Mouse (Mus musculus) hindbrain, embryonic 13.5 days (tissue): ENCODE measurements around the gene Gucy2c. TPM values are rescaled to one million over a fixed set of nuclear protein-coding genes. Genes with fewer than 3 reads are reported as not detected.

ENCODE experiments used
- ATAC-seq: fragments of 200-750 bp; cut with Nextera tagmentation; 2 replicates; pipeline ENCODE4 v1.8.0; 2017; ENCODE audit warnings: moderate TSS enrichment; ENCODE audit not compliant: low FRiP score
- H3K27ac ChIP-seq: fragments of 300-500 bp; sonication (generic); 2 replicates; pipeline ENCODE4 v1.5.1; 2015; ENCODE audit warnings: inconsistent platforms, mild to moderate bottlenecking, moderate library complexity
- H3K27me3 ChIP-seq: fragments of 300-500 bp; sonication (generic); 2 replicates; pipeline ENCODE4 v1.6.1; 2015; ENCODE audit warnings: mild to moderate bottlenecking, inconsistent platforms
- H3K36me3 ChIP-seq: fragments of 300-500 bp; sonication (generic); 2 replicates; pipeline ENCODE4 v1.6.1; 2015; ENCODE audit warnings: mild to moderate bottlenecking, inconsistent platforms
- H3K4me1 ChIP-seq: fragments of 300-500 bp; sonication (generic); replicated peaks from 2 replicates; pipeline ENCODE4 v1.6.1; 2015; ENCODE audit warnings: inconsistent platforms
- H3K4me2 ChIP-seq: fragments of 300-500 bp; sonication (generic); 2 replicates; pipeline ENCODE4 v1.6.1; 2015; ENCODE audit warnings: inconsistent platforms, mild to moderate bottlenecking, moderate library complexity
- H3K4me3 ChIP-seq: fragments of 300-500 bp; sonication (generic); 2 replicates; pipeline ENCODE4 v1.5.1; 2015; ENCODE audit warnings: mild to moderate bottlenecking, inconsistent platforms
- H3K9ac ChIP-seq: fragments of 300-500 bp; sonication (generic); 2 replicates; pipeline ENCODE4 v1.6.1; 2015; ENCODE audit warnings: mild to moderate bottlenecking, inconsistent platforms
- H3K9me3 ChIP-seq: fragments of 300-500 bp; sonication (generic); 2 replicates; pipeline ENCODE4 v1.6.1; 2016; ENCODE audit warnings: inconsistent platforms
- WGBS: fragments of 180-500 bp; shearing (Covaris S2); methylation state at CpG from one replicate; pipeline ENCODE4 v1.1.7; 2015; 5-methylcytosine and 5-hydroxymethylcytosine counted together
- polyA plus RNA-seq: library from polyadenylated mRNA; unstranded; fragments of >200 nt; fragmentation: Nextera tagmentation; extraction: Ambion mirVana; gene quantifications from 2 replicates; pipeline ENCODE4 v1.2.1, GENCODE M21; 2015

The Gucy2c gene
- polyA plus RNA-seq, 1 experiment from 2014 or later, result 0.09 TPM

- Histone ChIP-seq H3K9ac (no peak overlapping the region), H3K9me3 (peaks cover 7% of the 10 kb centered on the region; the same call in 1 of the 2 replicates), H3K27ac (no peak overlapping the region), H3K4me1 (no peaks in the 10 kb centered on the region), H3K27me3 (no peaks in the 10 kb centered on the region), H3K36me3 (no peaks in the 10 kb centered on the region), H3K4me2 (no peak overlapping the region), H3K4me3 (no peak overlapping the region)
- no peak for ATAC-seq
- 32% methylated on average over 5 of the region's 5 CpGs for WGBS
Measured at GRCm38 (mm10) chr6:136669274-136669673, 112.3 kb downstream of the Gucy2c start.

GRCm38 (mm10) chr6:136668266-136668986, 113.1 kb downstream of the Gucy2c start:
- no peaks in the 10 kb centered on the region for H3K4me1 ChIP-seq
- H3K36me3 ChIP-seq, result no peaks in the 10 kb centered on the region
- H3K9ac ChIP-seq, result no peak overlapping the region
- 59% methylated on average over 14 of the region's 14 CpGs for WGBS
- no peak overlapping the region for H3K4me2 ChIP-seq
- no peak for ATAC-seq
- H3K27me3 ChIP-seq, result 0 out of 2 replicates have a peak, but pooled peaks cover 5% of the 10 kb centered on the region
- H3K27ac ChIP-seq, result no peak overlapping the region
- H3K4me3 ChIP-seq, result no peak overlapping the region
- no peaks in the 10 kb centered on the region for H3K9me3 ChIP-seq

- Histone ChIP-seq H3K27ac (no peak overlapping the region), H3K4me2 (peak overlapping the region; percentile 47), H3K4me1 (peaks cover 9% of the 10 kb centered on the region), H3K4me3 (peak overlapping the region; percentile 32; the same call in 1 of the 2 replicates), H3K9ac (no peak overlapping the region), H3K36me3 (no peaks in the 10 kb centered on the region), H3K9me3 (no peaks in the 10 kb centered on the region), H3K27me3 (peaks cover 34% of the 10 kb centered on the region)
- 28% methylated on average over 11 of the region's 11 CpGs for WGBS
- ATAC-seq, result no peak
Measured at GRCm38 (mm10) chr6:136662063-136662462, 119.5 kb downstream of the Gucy2c start.

GRCm38 (mm10) chr6:136661706-136662016, 119.9 kb downstream of the Gucy2c start, which contains the start of gene Plbd1:
Plbd1 (minus strand) TSS chr6:136661928.
- H3K4me1 ChIP-seq, result peaks cover 9% of the 10 kb centered on the region
- no peaks in the 10 kb centered on the region for H3K36me3 ChIP-seq
- H3K4me3 ChIP-seq, result peak within 1 kb of the TSS; percentile 32
- H3K27me3 ChIP-seq, result peaks cover 34% of the 10 kb centered on the region
- WGBS, result 2% methylated on average over 19 of the region's 19 CpGs
- no peaks in the 10 kb centered on the region for H3K9me3 ChIP-seq
- ATAC-seq, result no peak
- H3K9ac ChIP-seq, result no peak within 1 kb of the TSS
- H3K27ac ChIP-seq, result no peak within 1 kb of the TSS
- peak within 1 kb of the TSS; percentile 47 for H3K4me2 ChIP-seq

- WGBS, result 18% methylated on average over 34 of the region's 34 CpGs
- no peak overlapping the region for H3K9ac ChIP-seq
- ATAC-seq, result no peak
- H3K4me1 ChIP-seq, result peaks cover 9% of the 10 kb centered on the region
- H3K36me3 ChIP-seq, result no peaks in the 10 kb centered on the region
- no peak overlapping the region for H3K27ac ChIP-seq
- H3K9me3 ChIP-seq, result no peaks in the 10 kb centered on the region
- H3K27me3 ChIP-seq, result peaks cover 34% of the 10 kb centered on the region
- H3K4me2 ChIP-seq, result peak overlapping the region; percentile 47
- peak overlapping the region; percentile 32 for H3K4me3 ChIP-seq
Measured at GRCm38 (mm10) chr6:136660831-136661705, 120.5 kb downstream of the Gucy2c start.

- Histone ChIP-seq H3K4me1 (peaks cover 9% of the 10 kb centered on the region), H3K27ac (no peak overlapping the region), H3K9ac (no peak overlapping the region), H3K27me3 (peaks cover 34% of the 10 kb centered on the region), H3K4me3 (no peak overlapping the region), H3K4me2 (no peak overlapping the region), H3K9me3 (no peaks in the 10 kb centered on the region), H3K36me3 (no peaks in the 10 kb centered on the region)
- WGBS, result 89% methylated on average over 9 of the region's 9 CpGs
- ATAC-seq, result no peak
Measured at GRCm38 (mm10) chr6:136659226-136659625, 122.3 kb downstream of the Gucy2c start.

- H3K4me1 ChIP-seq, result peaks cover 9% of the 10 kb centered on the region
- 92% methylated on average over 4 of the region's 4 CpGs for WGBS
- no peak overlapping the region for H3K27ac ChIP-seq
- no peaks in the 10 kb centered on the region for H3K36me3 ChIP-seq
- H3K9ac ChIP-seq, result no peak overlapping the region
- ATAC-seq, result no peak
- no peaks in the 10 kb centered on the region for H3K9me3 ChIP-seq
- no peak overlapping the region for H3K4me2 ChIP-seq
- H3K27me3 ChIP-seq, result peaks cover 28% of the 10 kb centered on the region
- H3K4me3 ChIP-seq, result no peak overlapping the region
Measured at GRCm38 (mm10) chr6:136658303-136658702, 123.3 kb downstream of the Gucy2c start.

GRCm38 (mm10) chr6:136655786-136656185, 125.8 kb downstream of the Gucy2c start:
- H3K4me1 ChIP-seq, result no peaks in the 10 kb centered on the region
- no peak overlapping the region for H3K4me3 ChIP-seq
- H3K27ac ChIP-seq, result no peak overlapping the region
- H3K4me2 ChIP-seq, result no peak overlapping the region
- no peaks in the 10 kb centered on the region for H3K9me3 ChIP-seq
- H3K36me3 ChIP-seq, result no peaks in the 10 kb centered on the region
- no peak overlapping the region for H3K9ac ChIP-seq
- peaks cover 6% of the 10 kb centered on the region for H3K27me3 ChIP-seq
- no peak for ATAC-seq
- WGBS, result 77% methylated on average over 11 of the region's 11 CpGs

GRCm38 (mm10) chr6:136654470-136654869, 127.1 kb downstream of the Gucy2c start:
- Histone ChIP-seq H3K4me1 (no peaks in the 10 kb centered on the region), H3K4me2 (no peak overlapping the region), H3K27ac (no peak overlapping the region), H3K27me3 (no peaks in the 10 kb centered on the region), H3K4me3 (no peak overlapping the region), H3K36me3 (no peaks in the 10 kb centered on the region), H3K9me3 (no peaks in the 10 kb centered on the region), H3K9ac (no peak overlapping the region)
- WGBS, result 91% methylated on average over 19 of the region's 20 CpGs
- no peak for ATAC-seq

GRCm38 (mm10) chr6:136653331-136653730, 128.2 kb downstream of the Gucy2c start:
- no peak overlapping the region for H3K4me2 ChIP-seq
- no peaks in the 10 kb centered on the region for H3K27me3 ChIP-seq
- H3K36me3 ChIP-seq, result no peaks in the 10 kb centered on the region
- H3K9ac ChIP-seq, result no peak overlapping the region
- no peak overlapping the region for H3K4me3 ChIP-seq
- ATAC-seq, result no peak
- H3K9me3 ChIP-seq, result no peaks in the 10 kb centered on the region
- H3K27ac ChIP-seq, result no peak overlapping the region
- no peaks in the 10 kb centered on the region for H3K4me1 ChIP-seq
- WGBS, result 71% methylated on average over 5 of the region's 5 CpGs

- Histone ChIP-seq H3K9me3 (no peaks in the 10 kb centered on the region), H3K9ac (no peak overlapping the region), H3K27ac (no peak overlapping the region), H3K27me3 (no peaks in the 10 kb centered on the region), H3K4me2 (no peak overlapping the region), H3K4me1 (peaks cover 7% of the 10 kb centered on the region; the same call in 1 of the 2 replicates), H3K4me3 (no peak overlapping the region), H3K36me3 (no peaks in the 10 kb centered on the region)
- no peak for ATAC-seq
- WGBS, result 86% methylated on average over 8 of the region's 8 CpGs
Measured at GRCm38 (mm10) chr6:136650664-136651063, 130.9 kb downstream of the Gucy2c start.

- Histone ChIP-seq H3K4me1 (peaks cover 8% of the 10 kb centered on the region; the same call in 1 of the 2 replicates), H3K9ac (no peak overlapping the region), H3K27ac (no peak overlapping the region), H3K27me3 (no peaks in the 10 kb centered on the region), H3K36me3 (no peaks in the 10 kb centered on the region), H3K9me3 (no peaks in the 10 kb centered on the region), H3K4me3 (no peak overlapping the region), H3K4me2 (no peak overlapping the region)
- no peak for ATAC-seq
- WGBS, result 82% methylated on average over 10 of the region's 10 CpGs
Measured at GRCm38 (mm10) chr6:136647455-136647861, 134.1 kb downstream of the Gucy2c start.
